Mouse (Mus musculus) midbrain, embryonic 14.5 days (tissue): ENCODE results near the gene Prr12. TPM values are rescaled to one million over a fixed set of nuclear protein-coding genes. Genes with fewer than 3 reads are reported as not detected.

Experiments used
- ATAC-seq: fragments of 200-750 bp; cut with Nextera tagmentation; 2 replicates; pipeline ENCODE4 v1.8.0; 2017; ENCODE audit warnings: moderate number of reproducible peaks, moderate library complexity; ENCODE audit not compliant: low FRiP score, low TSS enrichment
- DNase-seq: peaks from one replicate; pipeline ENCODE4 v3.0.0-alpha.2; 2015
- H3K27ac ChIP-seq: fragments of 300-500 bp; sonication (generic); replicated peaks from 2 replicates; pipeline ENCODE4 v1.5.1; 2014; ENCODE audit warnings: mild to moderate bottlenecking, low read depth, low read length, moderate library complexity
- H3K27me3 ChIP-seq: fragments of 300-500 bp; sonication (generic); 2 replicates; pipeline ENCODE4 v1.6.1; 2014; ENCODE audit warnings: low read length, control low read depth, mixed read lengths; ENCODE audit not compliant: control insufficient read depth, insufficient read depth
- H3K36me3 ChIP-seq: fragments of 300-500 bp; sonication (generic); 2 replicates; pipeline ENCODE4 v1.6.1; 2014; ENCODE audit warnings: low read length, control low read depth; ENCODE audit not compliant: control insufficient read depth, insufficient read depth
- H3K4me1 ChIP-seq: fragments of 300-500 bp; sonication (generic); 2 replicates; pipeline ENCODE4 v1.6.1; 2014; ENCODE audit warnings: mild to moderate bottlenecking, antibody characterized with exemption, low read length, control low read depth; ENCODE audit not compliant: control insufficient read depth, insufficient read depth
- H3K4me2 ChIP-seq: fragments of 300-500 bp; sonication (generic); 2 replicates; pipeline ENCODE4 v1.6.1; 2014; ENCODE audit warnings: mild to moderate bottlenecking, low read length, moderate library complexity
- H3K4me3 ChIP-seq: fragments of 300-500 bp; sonication (generic); replicated peaks from 2 replicates; pipeline ENCODE4 v1.5.1; 2014; ENCODE audit warnings: low read depth, low read length
- H3K9ac ChIP-seq: fragments of 300-500 bp; sonication (generic); replicated peaks from 2 replicates; pipeline ENCODE4 v1.6.1; 2014; ENCODE audit warnings: mild to moderate bottlenecking, low read length, moderate library complexity
- H3K9me3 ChIP-seq: fragments of 300-500 bp; sonication (generic); 2 replicates; pipeline ENCODE4 v1.6.1; 2016; ENCODE audit warnings: low read length, control low read depth, mixed read lengths; ENCODE audit not compliant: control insufficient read depth
- WGBS: fragments of 180-500 bp; shearing (Covaris S2); extraction: QIAGEN DNeasy Blood & Tissue Kit; methylation state at CpG from one replicate; pipeline ENCODE4 v1.1.7; 2014; 5-methylcytosine and 5-hydroxymethylcytosine counted together
- polyA plus RNA-seq: library from polyadenylated mRNA; unstranded; fragments of >200 nt; fragmentation: Nextera tagmentation; extraction: Ambion mirVana; gene quantifications from 2 replicates; pipeline ENCODE4 v1.2.1, GENCODE M21; 2014

Prr12 gene
- polyA plus RNA-seq, 1 experiment from 2014 or later: 21.4 TPM

- H3K4me2 ChIP-seq: peak within 1 kb of the TSS; percentile 92
- H3K4me3 ChIP-seq: peak within 1 kb of the TSS; percentile 61
- H3K4me1 ChIP-seq: peaks cover 16% of the 10 kb centered on the region
- peak within 1 kb of the TSS; percentile 71 for H3K9ac ChIP-seq
- ATAC-seq: peak; percentile 92
- H3K27ac ChIP-seq: peak within 1 kb of the TSS; percentile 70
- no peaks in the 10 kb centered on the region for H3K27me3 ChIP-seq
- under 1% methylated on average over 43 of the region's 43 CpGs for WGBS
- no peaks in the 10 kb centered on the region for H3K9me3 ChIP-seq
- peak; percentile 98 for DNase-seq
- H3K36me3 ChIP-seq: peaks cover 29% of the 10 kb centered on the region
Observed at GRCm38 (mm10) chr7:44997231-44997939, 55.3 kb downstream of the Prr12 start, which contains the start of gene Irf3. Gene Irf3, plus strand, starts transcription at chr7:44997648.

- DNase-seq (no peak), ATAC-seq (no peak)
- peak overlapping the region; percentile 36; the same call in 1 of the 2 replicates for H3K9ac ChIP-seq
- H3K27ac ChIP-seq: no peak overlapping the region
- peak overlapping the region; percentile 92 for H3K4me2 ChIP-seq
- no peaks in the 10 kb centered on the region for H3K27me3 ChIP-seq
- 16% methylated on average over 10 of the region's 10 CpGs for WGBS
- peak overlapping the region; percentile 61 for H3K4me3 ChIP-seq
- peaks cover 16% of the 10 kb centered on the region for H3K4me1 ChIP-seq
- peaks cover 28% of the 10 kb centered on the region for H3K36me3 ChIP-seq
- H3K9me3 ChIP-seq: no peaks in the 10 kb centered on the region
Observed at GRCm38 (mm10) chr7:44996672-44997071, 56.0 kb downstream of the Prr12 start.

- H3K4me3 ChIP-seq: peak overlapping the region; percentile 51
- H3K4me1 ChIP-seq: peaks cover 31% of the 10 kb centered on the region
- H3K36me3 ChIP-seq: peaks cover 22% of the 10 kb centered on the region
- peak overlapping the region; percentile 92 for H3K27ac ChIP-seq
- ATAC-seq: peak; percentile 25
- no peak for DNase-seq
- peak overlapping the region; percentile 76 for H3K9ac ChIP-seq
- under 1% methylated on average over 29 of the region's 29 CpGs for WGBS
- H3K9me3 ChIP-seq: no peaks in the 10 kb centered on the region
- H3K27me3 ChIP-seq: no peaks in the 10 kb centered on the region
- H3K4me2 ChIP-seq: peak overlapping the region; percentile 73
Observed at GRCm38 (mm10) chr7:44986879-44987718, 65.6 kb downstream of the Prr12 start.

GRCm38 (mm10) chr7:44986192-44986878 lies 66.3 kb downstream of the Prr12 start, which contains the start of gene Prmt1:
Gene Prmt1, minus strand, starts transcription at chr7:44986568.
- H3K9me3 ChIP-seq: no peaks in the 10 kb centered on the region
- DNase-seq: peak; percentile 99
- peak within 1 kb of the TSS; percentile 94 for H3K9ac ChIP-seq
- H3K36me3 ChIP-seq: peaks cover 22% of the 10 kb centered on the region
- H3K4me1 ChIP-seq: peaks cover 31% of the 10 kb centered on the region
- no peaks in the 10 kb centered on the region for H3K27me3 ChIP-seq
- peak within 1 kb of the TSS; percentile 94 for H3K4me3 ChIP-seq
- peak; percentile 95 for ATAC-seq
- H3K27ac ChIP-seq: peak within 1 kb of the TSS; percentile 94
- H3K4me2 ChIP-seq: peak within 1 kb of the TSS; percentile 73
- under 1% methylated on average over 42 of the region's 42 CpGs for whole genome bisulfite sequencing

GRCm38 (mm10) chr7:44985595-44986191 lies 67.0 kb downstream of the Prr12 start:
- no peaks in the 10 kb centered on the region for H3K27me3 ChIP-seq
- H3K9me3 ChIP-seq: no peaks in the 10 kb centered on the region
- peak overlapping the region; percentile 94 for H3K4me3 ChIP-seq
- WGBS: 1% methylated on average over 44 of the region's 45 CpGs
- H3K4me2 ChIP-seq: peak overlapping the region; percentile 69
- DNase-seq (peak; percentile 77), ATAC-seq (peak; percentile 10)
- peaks cover 31% of the 10 kb centered on the region for H3K4me1 ChIP-seq
- peaks cover 25% of the 10 kb centered on the region for H3K36me3 ChIP-seq
- peak overlapping the region; percentile 94 for H3K27ac ChIP-seq
- peak overlapping the region; percentile 94 for H3K9ac ChIP-seq

- Histone ChIP-seq H3K9me3 (no peaks in the 10 kb centered on the region), H3K4me3 (peak overlapping the region; percentile 94), H3K27ac (peak overlapping the region; percentile 94), H3K9ac (no peak overlapping the region), H3K36me3 (peaks cover 34% of the 10 kb centered on the region), H3K4me2 (peak overlapping the region; percentile 69), H3K4me1 (peaks cover 31% of the 10 kb centered on the region), H3K27me3 (no peaks in the 10 kb centered on the region)
- ATAC-seq (no peak), DNase-seq (no peak)
- 34% methylated on average over 3 of the region's 3 CpGs for WGBS
Observed at GRCm38 (mm10) chr7:44984833-44985164, 67.9 kb downstream of the Prr12 start.

- Histone ChIP-seq H3K4me1 (peaks cover 31% of the 10 kb centered on the region), H3K27ac (peak overlapping the region; percentile 94; the same call in 1 of the 2 replicates), H3K9ac (no peak overlapping the region; the same call in 1 of the 2 replicates), H3K36me3 (peaks cover 41% of the 10 kb centered on the region), H3K4me2 (peak overlapping the region; percentile 69), H3K4me3 (peak overlapping the region; percentile 94), H3K9me3 (no peaks in the 10 kb centered on the region), H3K27me3 (no peaks in the 10 kb centered on the region)
- no peak for DNase-seq
- ATAC-seq: no peak
- WGBS: 58% methylated on average over 7 of the region's 7 CpGs
Observed at GRCm38 (mm10) chr7:44983944-44984832, 68.5 kb downstream of the Prr12 start.
